Mouse (Mus musculus) megakaryocyte-erythroid progenitor cell, adult 5-6 weeks (primary cell): Measurements from ENCODE around the gene Coro6. TPM values are rescaled to one million over a fixed set of nuclear protein-coding genes. Genes with fewer than 3 reads are reported as not detected.

ENCODE experiments used
- ATAC-seq: replicated peaks from 2 replicates; pipeline ENCODE4 v1.8.0; 2016; ENCODE audit warnings: mild to moderate bottlenecking, inconsistent platforms; ENCODE audit not compliant: severe bottlenecking, poor library complexity, low FRiP score, low TSS enrichment
- total RNA-seq, 2 experiments: library from RNA; stranded (forward) in 1 of 2; stranded (reverse) in 1 of 2; fragments of 200-1000, 215-1000 nt in 1 of 2; fragments of >200 nt in 1 of 2; fragmentation: Nextera tagmentation in 1 of 2; gene quantifications; 2 replicates each; pipeline ENCODE4 v1.2.3; 2014 to 2017

Coro6 gene
- total RNA-seq (2014; fragmentation: Nextera tagmentation) (not detected in 2 replicates), total RNA-seq (2017) (not detected in 2 replicates)

DNA sequence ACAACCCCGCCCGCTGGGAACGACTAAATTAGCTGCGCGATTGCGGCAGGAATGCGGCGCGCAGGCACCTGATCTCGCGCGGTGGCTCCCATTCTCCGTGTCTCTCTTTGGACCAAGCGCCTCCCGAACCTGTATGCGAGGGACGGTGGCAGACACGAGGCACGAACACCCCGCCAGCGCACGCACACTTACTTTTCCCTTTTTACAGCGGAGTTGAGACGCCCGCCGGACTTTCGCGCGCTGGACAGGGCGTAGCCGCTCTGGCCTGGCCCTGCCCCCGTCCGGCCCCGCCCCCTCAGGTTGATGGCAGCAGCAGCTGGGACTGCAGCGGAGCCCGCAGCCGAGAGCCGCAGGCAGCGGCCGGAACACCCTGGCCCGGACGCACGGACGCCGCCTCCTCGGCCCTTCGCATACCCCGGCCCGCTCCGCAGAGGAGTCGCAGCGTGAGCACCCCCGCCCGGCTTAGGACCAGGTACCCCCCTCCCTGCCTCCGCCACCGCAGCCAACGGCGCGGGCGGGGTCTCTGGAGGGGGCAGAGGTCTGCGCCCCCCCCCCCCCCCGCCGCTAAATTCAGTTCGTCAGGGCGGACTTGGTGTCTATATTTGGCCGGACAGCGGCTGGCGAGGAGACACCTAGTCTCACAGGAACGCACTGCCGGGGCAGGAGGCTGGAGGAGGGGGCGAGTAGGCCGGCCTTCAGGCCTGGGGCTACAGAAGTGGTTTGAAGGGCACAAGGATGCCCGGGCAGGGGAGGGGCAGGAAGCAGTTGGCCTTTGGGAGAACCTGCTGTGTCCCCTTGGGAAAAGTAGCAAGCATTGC lies at the start of gene Coro6:
Gene Coro6, plus strand, starts transcription at position 129 of the 818 bp plus-strand sequence.
- ATAC-seq, result peak; percentile 38; the same call in 1 of the 2 replicates

DNA sequence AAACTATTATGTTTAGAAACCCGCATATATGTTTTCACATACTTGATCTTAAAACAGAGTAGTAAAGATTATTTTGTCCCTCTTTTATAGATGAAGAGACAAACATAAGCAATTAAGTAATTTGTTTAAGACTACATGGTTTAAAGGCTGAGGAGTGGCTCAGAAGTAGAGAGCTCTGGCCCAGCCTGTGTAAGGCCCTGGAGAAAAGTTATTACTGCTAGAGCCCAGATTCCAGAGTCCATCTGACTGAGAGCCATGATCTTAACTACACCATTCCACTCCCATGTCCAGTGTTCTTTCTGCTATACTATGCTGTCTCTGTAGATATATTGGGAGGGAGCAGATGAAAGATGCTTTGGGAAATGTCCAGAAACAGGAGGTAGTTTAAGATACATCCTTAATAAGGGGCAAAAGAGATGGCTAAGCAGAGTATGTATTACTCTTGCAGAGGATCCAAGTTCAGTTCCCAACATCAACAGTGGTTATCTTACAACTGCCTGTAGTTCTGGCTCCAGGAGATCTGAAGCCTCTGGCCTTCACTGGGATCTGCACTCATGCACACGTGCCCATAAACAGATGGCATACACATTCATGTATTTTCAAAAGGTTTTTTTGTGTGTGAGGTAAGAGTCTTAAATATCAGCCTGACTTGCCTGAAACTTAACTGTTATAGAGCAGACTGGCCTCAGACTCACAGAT lies 47.9 kb upstream of the Coro6 start:
- 0 out of 2 replicates have a peak, but pooled peaks have one; percentile 37 for ATAC-seq

GRCm38 (mm10) chr11:77416212-77417000 lies 45.8 kb upstream of the Coro6 start:
- no peak for ATAC-seq

GRCm38 (mm10) chr11:77418021-77418420 lies 44.2 kb upstream of the Coro6 start:
- no peak for ATAC-seq

GRCm38 (mm10) chr11:77423175-77423859 lies 38.9 kb upstream of the Coro6 start:
- ATAC-seq, result peak; percentile 99

GRCm38 (mm10) chr11:77428446-77428845 lies 33.8 kb upstream of the Coro6 start:
- no peak for ATAC-seq

- ATAC-seq, result no peak
These were observed 25.2 kb upstream of the Coro6 start for GRCm38 (mm10) chr11:77437026-77437425.

DNA sequence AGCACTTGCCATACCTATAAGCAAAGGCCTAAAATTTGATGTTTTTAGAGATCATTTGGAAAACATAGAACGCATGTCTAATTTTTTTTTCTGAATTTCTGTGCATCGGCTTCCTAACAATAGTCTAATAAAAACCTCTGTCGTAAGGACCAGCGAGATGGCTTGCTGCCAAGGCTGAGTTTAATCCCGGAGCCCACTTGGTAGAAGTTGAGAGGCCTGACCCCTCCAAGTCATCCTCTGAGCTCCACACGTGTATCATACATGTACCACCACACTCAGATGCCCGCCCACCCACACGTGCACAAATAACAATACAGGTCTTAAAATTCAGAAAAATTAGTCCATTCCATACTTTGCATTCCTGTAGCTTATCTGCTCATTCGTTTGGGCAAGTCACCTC lies 22.1 kb upstream of the Coro6 start:
- no peak for ATAC-seq

DNA sequence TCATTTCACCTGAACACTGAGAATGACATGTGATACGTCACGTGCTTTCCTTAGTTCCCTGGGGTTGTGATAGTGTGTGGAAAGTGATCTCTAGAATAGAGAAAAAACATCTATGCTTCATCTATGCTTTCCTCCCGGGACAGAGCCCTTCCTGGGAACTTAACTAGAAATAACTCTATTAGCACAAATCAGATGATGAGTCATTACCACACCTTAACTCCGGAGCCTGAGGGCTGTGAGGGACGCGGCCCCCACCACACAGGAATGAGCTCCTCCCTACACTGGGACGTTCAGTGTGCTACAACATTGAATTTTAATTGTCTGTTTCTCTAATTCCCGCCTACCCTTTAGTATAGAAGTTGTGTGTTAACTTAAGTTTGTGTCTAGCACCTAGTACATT lies 21.2 kb upstream of the Coro6 start:
- no peak for ATAC-seq

- no peak for ATAC-seq
These were observed 19.7 kb upstream of the Coro6 start for GRCm38 (mm10) chr11:77442186-77443170.

GRCm38 (mm10) chr11:77444939-77445338 lies 17.3 kb upstream of the Coro6 start:
- ATAC-seq, result no peak

DNA sequence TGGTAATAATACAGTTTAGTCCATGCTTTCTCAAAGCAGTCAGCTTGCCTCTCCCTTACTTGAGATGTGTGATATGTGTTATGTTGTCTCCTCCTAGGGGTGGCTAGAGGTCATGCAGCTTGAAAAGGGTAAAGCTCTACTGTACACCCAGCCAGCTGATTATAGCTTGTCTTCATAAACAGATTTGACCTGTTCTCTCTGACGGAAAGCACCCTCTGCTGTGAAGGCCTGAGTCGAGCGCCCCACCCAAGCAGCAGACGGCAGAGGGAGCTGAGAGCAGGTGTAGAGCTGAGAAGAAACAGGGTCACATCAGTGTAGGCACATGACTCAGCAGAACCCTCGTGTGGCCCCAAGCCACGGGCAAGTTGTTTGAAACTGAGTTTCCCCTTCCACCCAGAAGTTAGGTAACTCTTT lies 15.6 kb upstream of the Coro6 start:
- ATAC-seq, result peak; percentile 89

GRCm38 (mm10) chr11:77449224-77449623 lies 13.0 kb upstream of the Coro6 start:
- no peak for ATAC-seq

DNA sequence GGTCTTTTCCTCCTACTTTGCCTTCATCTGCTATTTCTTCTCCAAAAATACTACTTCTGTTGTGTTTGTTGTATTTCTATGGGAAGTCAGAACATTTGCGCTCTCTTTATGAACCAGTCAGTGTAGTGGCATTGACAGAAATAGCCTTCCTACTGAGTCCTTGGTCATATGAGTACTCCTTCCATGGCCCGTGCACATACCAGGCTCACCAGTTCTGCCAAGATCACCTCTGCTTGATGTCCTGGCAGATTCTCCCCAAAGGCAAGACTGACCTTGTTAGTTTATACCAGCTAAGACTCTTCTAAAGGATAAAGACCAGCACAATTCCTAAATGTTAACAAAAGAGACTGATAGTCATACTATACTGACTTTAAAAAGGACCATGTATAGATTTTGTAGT lies 10.5 kb upstream of the Coro6 start:
- no peak for ATAC-seq

DNA sequence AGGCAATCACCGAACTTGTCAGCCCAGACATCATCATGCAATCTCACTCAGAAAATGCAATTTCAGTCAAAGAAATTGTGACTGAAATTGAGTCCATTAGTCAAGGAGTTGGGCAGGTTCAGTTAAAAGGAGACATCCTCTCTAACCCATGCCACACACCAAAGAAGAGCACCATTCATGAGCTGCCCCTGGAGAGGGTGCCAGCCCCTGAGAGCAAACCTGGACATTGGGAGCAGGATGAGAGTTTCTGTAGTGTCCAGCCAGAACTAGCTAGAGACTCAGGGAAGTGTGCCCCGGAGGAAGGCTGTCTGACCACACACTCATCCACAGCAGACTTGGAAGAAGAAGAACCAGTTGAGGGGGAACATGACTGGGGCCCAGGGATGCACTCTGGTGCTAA lies 8.8 kb upstream of the Coro6 start:
- ATAC-seq, result no peak

GRCm38 (mm10) chr11:77455770-77456510 lies 6.3 kb upstream of the Coro6 start:
- ATAC-seq, result no peak

- no peak for ATAC-seq
These were observed 5.3 kb upstream of the Coro6 start for GRCm38 (mm10) chr11:77456866-77457265.

- no peak for ATAC-seq
These were observed 355 bp upstream of the Coro6 start for GRCm38 (mm10) chr11:77461856-77462255.
